Mouse (Mus musculus): ENCODE data around the gene Rnf20. TPM values are rescaled to one million over a fixed set of nuclear protein-coding genes. Genes with fewer than 3 reads are reported as not detected.

The Rnf20 gene
- 18.7 and 19.1 TPM in 2 replicates for polyA plus RNA-seq (2015; fragmentation: Nextera tagmentation; extraction: Ambion mirVana)

DNA sequence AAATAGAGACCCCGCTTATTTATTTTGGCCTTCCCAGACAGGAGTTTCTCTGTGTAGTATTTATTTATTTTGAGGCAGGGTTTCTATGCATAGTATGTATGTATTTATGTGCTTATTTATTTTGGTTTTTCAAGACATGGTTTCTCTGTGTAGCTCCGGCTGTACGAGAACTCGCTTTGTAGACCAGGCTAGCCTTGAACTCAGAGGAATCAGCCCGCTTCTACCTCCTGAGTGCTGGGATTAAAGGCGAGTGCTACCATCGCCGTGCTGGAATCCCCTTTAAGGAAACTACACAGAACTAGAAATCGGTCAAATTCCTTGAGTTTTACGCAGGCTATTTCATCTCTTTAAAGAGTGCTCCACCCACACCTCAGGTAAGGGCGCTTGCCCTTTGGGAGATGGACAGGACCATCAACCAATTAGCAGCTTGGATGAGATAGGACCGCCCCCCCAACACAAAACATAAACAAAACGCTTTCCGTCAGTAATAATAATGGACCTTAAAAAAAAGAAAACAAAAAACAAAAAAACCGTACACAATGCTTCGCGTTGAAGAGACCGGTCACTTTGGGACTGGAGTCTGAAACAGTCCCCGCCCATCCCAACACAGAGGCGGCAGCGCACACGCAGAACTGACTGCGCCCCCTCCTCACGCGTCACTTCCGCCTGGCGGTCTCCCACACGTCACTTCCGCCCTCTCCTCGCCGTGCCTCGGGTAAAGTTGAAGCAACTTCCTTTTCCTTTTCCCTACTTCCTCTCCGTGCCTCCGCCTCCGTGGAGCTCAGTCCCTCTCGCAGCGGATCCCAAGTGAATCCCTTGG is at the start of gene Rnf20:
Gene Rnf20 (plus strand): TSS at position 688 of the 820 bp plus-strand sequence.

GRCm38 (mm10) chr4:49597183-49598100 is 34.4 kb upstream of the Rnf20 start, which contains the start of gene Tmem246:
Gene Tmem246, minus strand, starts transcription at chr4:49597876.

GRCm38 (mm10) chr4:49681812-49682211 is 50.0 kb downstream of the Rnf20 start, which contains the start of gene Ppp3r2:
Gene Ppp3r2, minus strand, starts transcription at chr4:49682024.

Other genes with a start within 250 kb of the Rnf20 start
- not detected in 2 replicates for gene Acnat2, start 223.9 kb upstream of the Rnf20 start, polyA plus RNA-seq (2015; fragmentation: Nextera tagmentation; extraction: Ambion mirVana)
- not detected in 2 replicates for gene Acnat1, start 158.1 kb upstream of the Rnf20 start, polyA plus RNA-seq (2015; fragmentation: Nextera tagmentation; extraction: Ambion mirVana)
- 0.08 TPM in 1 of 2 replicates, not detected in the other for gene Baat, start 125.4 kb upstream of the Rnf20 start, polyA plus RNA-seq (2015; fragmentation: Nextera tagmentation; extraction: Ambion mirVana)
- 70.7 and 71.8 TPM in 2 replicates for gene Mrpl50, start 110.9 kb upstream of the Rnf20 start, polyA plus RNA-seq (2015; fragmentation: Nextera tagmentation; extraction: Ambion mirVana)
- gene Zfp189, start 110.8 kb upstream of the Rnf20 start, polyA plus RNA-seq (2015; fragmentation: Nextera tagmentation; extraction: Ambion mirVana) = 3.5 and 3.7 TPM in 2 replicates
- 1.3 and 1.6 TPM in 2 replicates for gene Aldob, start 82.5 kb upstream of the Rnf20 start, polyA plus RNA-seq (2015; fragmentation: Nextera tagmentation; extraction: Ambion mirVana)
- 44.2 and 51.2 TPM in 2 replicates for gene Tmem246, start 34.1 kb upstream of the Rnf20 start, polyA plus RNA-seq (2015; fragmentation: Nextera tagmentation; extraction: Ambion mirVana)
- gene Ppp3r2, start 50.0 kb downstream of the Rnf20 start, polyA plus RNA-seq (2015; fragmentation: Nextera tagmentation; extraction: Ambion mirVana) = 0.06 TPM in 1 of 2 replicates, not detected in the other
- gene Grin3a, start 213.7 kb downstream of the Rnf20 start, polyA plus RNA-seq (2015; fragmentation: Nextera tagmentation; extraction: Ambion mirVana) = 0.09 and 0.13 TPM in 2 replicates